Mouse (Mus musculus) spleen, postnatal 14 days (tissue): Measurements from ENCODE around the gene Slc25a22.

Experiments used
- DNase-seq, 2 experiments: peaks; one replicate each; pipeline ENCODE4 v3.0.0; 2021 to 2022; ENCODE audit warnings: low spot score in 2 of 2

Gene Slc25a22

DNA sequence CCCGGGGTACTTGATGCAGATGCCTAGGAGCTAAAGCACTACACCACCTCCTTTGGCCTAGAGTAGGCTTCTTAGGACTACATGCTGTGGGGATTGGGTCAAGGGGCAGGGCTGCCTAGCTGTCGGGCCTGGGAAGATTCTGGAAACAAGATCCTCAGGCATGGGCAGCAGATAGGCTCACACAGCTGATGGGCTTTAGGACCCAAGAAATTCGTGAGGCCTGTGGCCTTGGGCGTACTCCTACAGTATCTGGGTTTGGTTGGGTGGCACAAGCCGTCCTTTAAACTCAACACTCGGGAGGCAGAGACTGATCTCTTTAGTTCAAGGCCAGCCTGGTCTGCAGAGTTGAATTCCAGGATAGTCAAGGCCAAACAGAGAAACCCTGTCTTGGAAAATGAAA is 34.5 kb upstream of the Slc25a22 start:
- no peak for DNase-seq

DNA sequence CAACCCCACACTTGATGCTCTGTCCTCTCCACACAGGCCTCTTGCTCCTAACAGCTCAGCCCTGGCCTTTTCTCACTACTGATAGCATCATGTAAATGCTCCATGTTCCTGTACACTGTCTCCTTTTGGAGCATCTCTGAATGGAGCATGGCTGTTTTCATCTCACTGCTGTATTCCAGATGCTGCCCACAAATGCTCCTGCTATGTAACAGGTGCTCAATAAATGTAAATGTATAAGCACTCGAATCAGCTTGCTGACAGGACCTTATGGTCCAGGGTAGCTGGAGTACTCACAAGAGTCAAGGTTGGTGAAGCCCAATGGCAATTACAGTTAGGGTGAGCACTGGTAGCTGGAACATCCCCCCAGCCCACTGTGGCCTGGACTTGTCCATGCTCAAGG is 33.5 kb upstream of the Slc25a22 start:
- no peak for DNase-seq

DNA sequence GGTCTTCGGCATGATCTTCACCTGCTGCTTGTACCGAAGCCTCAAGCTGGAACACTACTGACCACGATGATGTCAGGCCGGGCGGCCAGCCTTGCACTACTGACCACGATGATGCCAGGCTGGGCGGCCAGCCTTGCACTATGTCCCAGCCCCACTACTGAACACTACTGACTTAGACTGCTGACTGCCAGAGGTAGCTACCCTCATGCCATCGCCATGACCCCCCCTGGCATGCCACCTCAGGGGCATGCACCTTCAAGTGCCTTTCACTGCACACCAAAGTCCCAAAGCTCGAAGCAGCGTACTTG is 32.9 kb upstream of the Slc25a22 start:
- no peak for DNase-seq

DNA sequence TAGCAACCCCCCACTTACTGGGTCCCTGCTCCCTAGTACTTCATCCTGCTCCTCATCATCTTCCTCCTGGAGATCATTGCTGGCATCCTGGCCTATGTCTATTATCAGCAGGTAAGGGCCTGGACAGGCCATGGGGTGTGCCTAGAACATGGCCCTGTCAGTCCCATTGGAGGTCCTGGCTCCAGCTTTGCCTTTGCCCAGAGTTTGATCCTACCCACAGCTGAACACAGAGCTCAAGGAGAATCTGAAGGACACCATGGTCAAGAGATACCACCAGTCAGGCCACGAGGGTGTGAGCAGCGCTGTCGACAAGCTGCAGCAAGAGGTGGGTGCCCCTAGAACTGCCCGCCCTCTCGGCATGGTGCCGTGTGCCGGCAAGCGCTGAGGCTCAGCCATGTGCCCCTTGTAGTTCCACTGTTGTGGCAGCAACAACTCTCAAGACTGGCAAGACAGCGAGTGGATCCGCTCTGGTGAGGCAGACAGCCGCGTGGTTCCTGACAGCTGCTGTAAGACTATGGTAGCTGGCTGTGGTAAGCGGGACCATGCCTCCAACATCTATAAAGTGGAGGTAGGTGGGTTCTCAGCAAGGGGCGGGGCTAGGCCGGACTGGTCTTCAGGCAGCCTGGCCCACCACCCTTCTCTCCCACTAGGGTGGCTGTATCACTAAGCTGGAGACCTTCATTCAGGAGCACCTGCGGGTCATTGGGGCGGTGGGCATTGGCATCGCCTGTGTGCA is 32.4 kb upstream of the Slc25a22 start:
- DNase-seq, result no peak

DNA sequence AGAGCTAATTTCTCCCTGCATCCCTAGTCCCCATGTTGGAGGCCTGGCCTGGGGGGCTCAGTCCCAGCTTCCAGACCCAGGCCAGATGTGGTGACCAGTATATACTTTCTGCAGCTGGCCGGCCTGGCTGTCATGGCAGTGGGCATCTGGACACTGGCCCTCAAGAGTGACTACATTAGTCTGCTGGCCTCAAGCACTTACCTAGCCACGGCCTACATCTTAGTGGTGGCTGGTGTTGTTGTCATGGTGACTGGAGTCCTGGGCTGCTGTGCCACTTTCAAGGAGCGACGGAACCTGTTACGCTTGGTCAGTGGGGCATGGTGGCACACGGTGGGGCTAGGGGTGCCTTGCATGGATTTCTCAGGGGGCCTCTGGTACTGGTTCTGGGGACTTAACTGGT is 31.7 kb upstream of the Slc25a22 start:
- no peak for DNase-seq

DNA sequence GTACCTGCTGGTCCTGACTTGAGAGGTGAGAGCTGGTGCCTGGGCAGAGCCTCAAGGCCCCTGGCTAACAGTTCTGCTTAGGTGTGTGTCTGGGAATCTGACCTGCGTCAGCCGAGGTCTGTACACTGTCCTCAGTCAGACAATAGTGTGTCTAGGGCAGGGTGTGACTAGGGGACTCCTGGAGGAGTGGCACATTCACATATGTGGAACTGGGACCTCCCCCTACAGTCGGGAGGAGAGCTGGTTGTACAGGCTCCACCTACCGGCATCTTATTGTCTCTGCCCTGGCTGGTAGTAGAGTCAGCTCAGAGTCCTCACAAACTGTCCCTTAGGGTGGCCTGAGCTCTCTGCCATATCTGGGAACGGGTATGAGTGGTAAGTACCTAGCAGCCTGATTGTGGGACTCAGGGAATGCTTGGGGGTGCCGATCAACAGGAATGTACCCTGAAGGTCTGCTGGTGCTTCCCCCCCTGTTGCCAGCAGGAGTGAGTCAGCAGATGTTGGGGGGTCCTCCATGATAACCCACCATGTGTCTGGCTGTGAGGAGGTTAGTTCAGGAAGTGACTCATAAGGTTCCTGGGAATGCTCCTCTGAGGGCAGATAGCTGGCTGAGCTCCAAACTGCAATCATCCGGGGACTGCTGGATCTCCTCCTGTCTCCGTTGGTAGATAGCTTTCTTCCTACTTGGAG is 31.0 kb upstream of the Slc25a22 start:
- peak in 1 of 2 experiments; percentile 51 for DNase-seq

DNA sequence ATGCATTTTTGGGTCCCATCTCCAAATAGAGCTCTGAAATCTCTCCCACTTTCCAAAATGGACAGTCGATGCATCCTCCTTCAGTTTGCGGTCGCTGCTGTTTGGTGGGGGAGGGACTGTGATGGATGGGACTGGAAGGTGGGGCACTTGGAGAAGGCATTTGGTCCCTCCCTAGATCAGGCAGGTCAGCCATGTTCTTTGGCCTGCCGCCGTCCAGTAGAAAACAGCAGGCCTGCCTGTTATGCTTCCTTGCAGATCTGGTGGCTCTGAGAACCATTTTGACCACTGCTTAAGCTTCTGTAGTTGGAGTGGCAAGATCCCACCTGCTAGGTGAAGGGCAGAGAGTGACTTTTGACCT is 30.5 kb upstream of the Slc25a22 start:
- DNase-seq, result no peak

DNA sequence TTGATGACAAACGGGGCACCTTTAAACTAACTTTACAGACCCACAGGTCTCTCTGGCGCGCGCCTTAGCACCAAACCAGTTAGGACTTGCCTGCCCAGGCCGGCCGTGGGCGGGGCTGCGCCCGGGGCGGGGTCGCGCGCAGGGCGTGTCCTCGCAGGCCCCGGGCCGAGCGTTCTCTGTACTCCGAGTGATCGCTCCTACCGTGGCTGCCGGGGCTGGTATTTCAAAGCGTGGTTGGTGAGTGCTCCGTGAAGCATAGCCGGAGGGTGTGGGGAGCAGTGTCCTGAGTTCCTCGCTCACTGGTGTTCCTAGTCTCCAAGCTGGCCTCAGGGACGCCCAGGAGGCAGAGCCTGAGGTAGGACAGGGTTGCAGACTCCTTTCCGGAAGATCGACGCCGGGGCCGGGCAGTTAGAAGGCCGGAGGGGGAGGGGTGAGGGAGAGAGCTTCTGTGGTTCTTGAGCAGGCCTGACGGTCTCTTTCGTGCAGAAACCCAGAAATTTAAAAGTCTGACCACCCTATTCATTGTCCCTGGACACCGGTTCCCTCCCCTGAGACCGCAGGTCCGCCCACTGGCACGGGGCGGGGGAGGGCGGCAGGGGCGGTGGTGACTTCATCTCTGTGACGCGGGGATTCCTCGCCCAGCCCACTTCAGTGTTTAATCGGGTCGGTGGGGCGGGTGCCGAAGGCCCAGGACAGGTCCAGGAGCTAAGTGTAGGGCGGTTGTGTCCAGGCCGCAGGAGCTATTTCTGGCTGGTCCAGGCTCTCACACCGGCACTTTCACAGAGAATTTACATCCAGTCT is 29.7 kb upstream of the Slc25a22 start, which contains the start of gene Cd151:
Gene Cd151, plus strand, starts transcription at position 163 of the 801 bp plus-strand sequence.
- DNase-seq, result peak; percentile 82 to 85

DNA sequence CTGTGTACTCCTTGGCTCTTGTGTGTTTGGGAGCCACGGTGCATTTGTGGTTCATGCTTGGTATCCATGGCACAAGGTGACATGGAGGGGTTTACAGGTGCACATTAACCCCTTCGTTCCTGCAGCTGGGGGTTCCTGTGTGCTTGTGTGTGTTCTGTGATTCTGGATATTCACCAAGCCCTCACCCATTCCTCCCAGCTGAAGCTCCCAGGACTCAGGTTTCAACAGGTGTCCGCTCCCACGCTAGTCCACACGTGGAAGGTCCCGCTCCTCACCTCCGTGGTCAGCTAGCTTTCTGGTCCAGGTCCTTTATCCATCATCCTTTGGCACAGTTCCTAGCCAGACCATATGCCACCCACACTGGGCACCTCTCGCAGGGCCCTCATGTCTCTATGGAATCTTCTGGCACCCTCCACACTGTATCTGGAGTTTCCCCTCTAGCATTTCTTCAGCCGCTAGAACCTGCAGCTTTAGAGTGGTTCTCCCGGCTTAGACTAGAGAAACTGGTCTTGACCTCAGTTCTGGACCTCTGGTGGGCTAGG is 29.0 kb upstream of the Slc25a22 start:
- DNase-seq, result no peak

DNA sequence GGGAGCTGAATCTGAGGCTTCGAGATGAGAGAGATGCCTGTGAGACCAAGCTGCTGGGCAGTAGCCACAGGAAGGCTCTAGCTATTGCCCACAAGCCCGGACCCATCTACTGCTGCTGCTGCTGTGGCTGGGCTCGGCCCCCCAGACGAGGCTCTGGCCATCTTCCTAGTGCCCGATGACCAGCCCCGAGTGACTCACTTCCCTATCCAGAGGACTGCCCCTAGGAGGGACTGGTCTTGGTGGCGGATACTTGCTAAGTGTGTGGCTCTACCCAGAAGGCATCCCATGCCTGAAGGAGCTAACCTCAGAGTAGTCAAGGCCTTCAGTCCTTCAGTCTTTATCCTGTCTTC is 28.3 kb upstream of the Slc25a22 start:
- no peak for DNase-seq

DNA sequence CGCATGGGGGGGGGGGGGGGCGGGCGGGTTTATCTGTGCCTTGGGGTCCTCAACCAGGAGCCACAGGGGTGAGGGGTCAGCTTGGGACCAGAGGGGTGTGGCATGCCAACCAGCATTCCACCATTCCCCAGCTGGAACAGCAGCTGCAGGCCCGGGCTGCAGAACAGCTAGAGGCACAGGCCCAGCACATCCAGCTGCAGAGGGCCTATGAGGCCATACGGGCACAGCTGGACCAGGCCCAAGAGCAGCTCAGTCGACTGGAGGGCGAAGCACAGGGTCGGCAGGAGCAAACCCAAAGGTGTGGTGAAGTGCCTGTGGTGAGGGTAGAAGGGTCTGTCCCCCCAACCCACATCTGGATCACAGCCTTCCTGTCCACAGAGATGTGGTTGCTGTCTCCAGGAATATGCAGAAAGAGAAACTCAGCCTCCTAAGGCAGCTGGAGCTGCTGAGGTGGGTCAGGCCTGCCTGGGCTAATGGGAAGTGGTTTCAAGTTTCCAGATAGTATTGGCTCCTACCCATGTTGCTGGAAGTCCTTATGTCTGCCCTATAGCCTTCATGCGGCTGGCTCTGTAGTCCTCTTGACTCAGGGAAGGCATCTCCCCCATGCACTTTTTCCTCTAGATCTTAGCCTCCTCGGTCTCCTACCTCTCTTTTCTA is 27.8 kb upstream of the Slc25a22 start:
- DNase-seq, result no peak

DNA sequence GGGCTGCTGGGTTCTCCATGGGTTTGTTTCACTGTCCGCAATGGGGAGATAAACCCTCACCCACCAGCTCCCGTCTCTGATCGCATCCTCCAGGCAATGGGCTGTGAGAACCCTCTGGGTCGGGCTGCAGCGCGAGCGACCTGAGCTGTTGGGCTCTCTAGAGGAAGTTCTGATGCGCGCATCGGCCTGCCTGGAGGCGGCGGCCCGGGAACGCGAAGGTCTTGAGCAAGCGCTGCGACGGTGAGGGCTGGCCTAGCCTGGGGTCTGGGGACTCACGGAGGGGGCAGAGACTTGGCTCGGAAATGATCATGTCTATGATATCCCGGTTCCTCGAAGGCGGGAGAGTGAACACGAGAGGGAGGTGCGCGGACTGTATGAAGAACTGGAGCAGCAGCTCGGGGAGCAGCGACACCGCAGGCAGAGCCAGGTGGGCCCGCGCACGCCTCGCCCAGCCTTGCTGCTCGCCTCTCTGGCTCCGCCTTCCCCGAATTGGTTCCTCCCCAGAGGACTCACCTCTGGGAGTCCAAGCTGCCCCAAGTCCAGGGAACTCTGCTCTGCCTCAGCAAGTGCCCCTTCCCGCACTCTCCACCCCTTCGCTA is 27.0 kb upstream of the Slc25a22 start:
- DNase-seq, result peak in 1 of 2 experiments; percentile 15

DNA sequence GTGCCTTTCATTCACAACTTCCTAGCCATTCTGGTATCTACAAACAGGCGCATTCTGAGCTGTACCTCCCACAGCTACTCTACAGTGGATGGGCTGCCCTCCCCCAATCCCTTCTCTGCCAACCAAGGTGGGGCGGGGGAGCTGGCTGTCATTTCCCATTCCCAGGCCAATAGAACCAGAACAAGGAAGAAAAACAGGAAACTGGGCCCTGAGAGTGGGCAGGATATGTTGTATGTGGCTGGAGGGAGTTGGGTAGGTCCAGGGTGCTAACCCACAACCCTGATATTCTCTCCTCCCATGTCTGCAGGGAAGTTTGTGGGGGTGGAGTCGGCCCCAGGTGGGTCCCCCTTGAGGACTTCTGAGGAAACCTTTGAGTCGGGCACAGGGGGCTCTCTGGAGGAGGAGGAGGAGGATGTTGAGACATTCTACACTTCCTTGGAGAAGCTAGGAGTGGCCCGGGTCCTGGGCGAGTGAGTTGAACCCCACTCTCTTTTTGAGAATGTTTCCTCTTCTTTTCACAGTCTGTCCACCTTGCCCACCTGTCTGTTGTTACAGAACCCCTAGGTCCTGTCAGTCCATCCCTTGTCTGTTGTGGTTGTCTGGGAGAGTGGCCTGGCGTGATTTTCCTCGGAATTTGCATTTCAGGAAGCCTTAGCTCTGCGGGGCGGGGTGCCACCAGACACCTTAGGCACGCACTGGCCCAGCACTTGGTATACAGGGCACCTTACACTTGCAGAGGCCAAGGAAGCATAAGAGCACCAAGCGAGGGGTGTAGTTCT is 26.3 kb upstream of the Slc25a22 start:
- no peak for DNase-seq

DNA sequence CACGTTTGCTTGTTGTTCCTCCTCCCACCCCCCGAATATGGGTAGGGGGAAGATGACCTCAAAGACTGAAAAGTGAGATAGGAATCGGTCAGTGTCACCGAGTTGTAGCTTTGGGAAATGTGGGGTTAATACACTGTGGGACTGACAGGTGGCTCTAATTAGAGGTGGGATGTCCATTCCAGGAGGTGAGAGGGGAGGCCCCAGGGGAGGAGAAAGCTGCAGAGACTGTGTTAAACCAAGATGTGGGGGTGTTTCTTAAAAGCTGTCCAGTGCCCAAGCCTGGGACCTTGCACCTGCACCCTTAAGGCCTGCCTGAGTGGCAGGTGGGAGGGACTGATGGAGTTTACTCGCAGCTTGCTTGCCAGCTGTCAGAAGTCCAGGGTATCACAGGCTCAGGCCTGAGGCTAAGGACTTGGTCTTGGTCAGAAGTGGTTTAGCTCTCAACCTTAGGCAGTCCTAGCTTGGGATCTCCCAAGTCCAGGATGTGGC is 24.7 kb upstream of the Slc25a22 start:
- no peak for DNase-seq

DNA sequence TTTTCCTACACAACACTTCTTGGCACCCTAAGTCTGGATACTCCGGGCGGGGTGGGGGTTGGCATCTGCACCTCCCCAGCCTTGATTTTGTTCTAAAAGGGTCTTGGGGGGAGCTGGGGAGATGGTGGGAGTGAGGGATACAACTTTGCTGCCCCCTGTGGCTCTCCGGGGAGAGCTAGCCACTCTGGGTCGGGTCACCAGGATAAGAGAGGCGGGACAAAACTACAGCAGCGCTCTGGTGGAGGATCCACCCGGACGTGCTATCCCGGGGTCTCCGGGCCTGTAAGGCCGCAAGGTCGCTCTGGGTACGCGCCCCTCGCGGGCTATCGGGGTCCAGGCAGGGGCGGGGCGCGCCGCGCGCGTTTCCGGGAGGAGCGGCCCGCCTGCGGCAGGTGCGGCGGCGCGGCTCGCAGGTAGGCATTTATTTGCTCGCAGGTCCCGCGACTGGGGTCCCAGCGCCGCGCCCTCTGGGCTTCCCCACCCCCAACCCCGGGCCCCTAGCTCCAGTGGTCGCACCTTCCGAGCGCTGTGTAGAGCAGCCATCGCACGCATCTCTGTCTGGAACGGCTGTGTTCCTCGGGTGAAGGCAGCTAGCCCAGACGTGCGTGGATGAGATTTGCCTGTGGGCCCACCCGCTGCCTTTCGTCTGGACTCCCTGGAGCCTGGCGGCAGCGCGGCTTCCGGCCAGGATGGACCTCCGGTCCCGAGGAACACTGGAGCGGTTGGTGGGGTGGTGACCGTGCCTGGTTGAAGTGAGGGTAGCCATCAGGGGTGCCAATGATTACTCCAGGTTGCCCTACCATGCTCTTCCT is 24.0 kb upstream of the Slc25a22 start:
- DNase-seq, result no peak

DNA sequence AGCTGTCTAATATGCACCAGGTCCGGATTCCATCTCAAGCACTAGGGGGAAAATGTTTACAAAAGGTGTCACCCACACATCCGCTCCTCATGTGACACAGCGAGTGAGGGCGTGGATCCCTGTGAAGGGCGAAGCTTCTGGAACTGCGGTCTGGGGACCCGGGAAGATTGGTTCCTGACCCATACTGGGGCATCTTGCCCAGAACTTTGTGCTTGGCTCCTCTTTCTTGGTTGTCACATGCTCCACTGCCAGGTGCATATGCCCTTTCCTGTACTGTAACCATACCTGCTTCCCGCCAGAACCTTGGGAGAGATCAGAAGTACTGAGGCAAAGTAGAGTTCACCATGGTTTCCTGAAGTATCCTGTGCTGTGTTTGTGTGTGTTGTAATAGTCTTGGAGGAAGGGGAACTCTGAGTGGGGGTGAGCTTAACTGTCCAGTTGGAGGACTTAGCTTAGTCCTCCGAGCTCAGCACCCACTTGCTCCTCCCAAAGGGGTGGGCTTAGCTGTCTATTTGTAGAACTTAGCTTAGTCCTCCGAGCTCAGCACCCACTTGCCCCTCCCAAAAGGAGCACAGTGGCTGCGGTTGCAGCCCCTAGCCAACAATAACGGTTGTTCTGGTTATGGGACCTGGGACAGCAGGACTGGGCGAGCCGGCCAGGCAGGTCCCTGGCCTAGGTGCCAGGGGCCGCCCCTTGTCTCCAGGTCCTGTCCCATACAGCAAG is 22.9 kb upstream of the Slc25a22 start, which contains the start of gene Cracr2b:
Gene Cracr2b, plus strand, starts transcription at position 704 of the 723 bp plus-strand sequence.
- no peak for DNase-seq

DNA sequence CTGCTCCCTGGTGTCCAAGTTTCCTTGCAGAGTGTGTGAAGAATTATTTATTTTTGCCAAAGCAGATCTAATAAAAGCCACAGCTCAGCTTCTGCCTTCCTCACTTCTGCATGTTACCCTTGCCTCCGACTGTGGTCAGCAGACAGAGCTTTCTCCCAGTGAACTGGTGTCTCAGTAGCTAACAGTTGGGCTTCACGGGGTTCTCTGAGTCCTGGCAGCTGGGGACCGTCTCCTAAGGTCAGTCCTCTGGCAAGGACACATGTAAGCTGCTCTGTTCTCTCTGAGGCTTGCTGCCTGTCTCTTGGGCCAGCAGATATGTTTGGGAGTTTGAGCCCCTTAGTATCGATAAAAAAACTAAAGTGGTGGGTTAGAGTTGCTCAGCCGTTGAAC is 22.3 kb upstream of the Slc25a22 start:
- DNase-seq, result no peak

DNA sequence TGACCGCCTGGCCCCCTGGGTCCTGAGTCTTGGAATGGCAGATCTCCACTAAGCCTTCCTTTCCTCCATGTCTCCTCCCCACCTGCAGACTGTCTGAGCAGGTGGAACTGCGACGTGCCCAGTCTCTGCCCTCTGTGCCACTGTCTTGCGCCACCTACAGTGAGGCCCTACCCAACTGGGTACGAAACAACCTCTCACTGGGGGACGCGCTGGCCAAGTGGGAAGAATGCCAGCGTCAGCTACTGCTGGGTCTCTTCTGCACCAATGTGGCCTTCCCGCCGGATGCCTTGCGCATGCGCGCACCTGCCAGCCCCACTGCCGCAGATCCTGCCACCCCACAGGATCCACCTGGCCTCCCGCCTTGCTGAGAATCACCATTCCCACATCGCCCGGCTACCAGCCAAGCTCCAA is 21.6 kb upstream of the Slc25a22 start:
- DNase-seq, result no peak

DNA sequence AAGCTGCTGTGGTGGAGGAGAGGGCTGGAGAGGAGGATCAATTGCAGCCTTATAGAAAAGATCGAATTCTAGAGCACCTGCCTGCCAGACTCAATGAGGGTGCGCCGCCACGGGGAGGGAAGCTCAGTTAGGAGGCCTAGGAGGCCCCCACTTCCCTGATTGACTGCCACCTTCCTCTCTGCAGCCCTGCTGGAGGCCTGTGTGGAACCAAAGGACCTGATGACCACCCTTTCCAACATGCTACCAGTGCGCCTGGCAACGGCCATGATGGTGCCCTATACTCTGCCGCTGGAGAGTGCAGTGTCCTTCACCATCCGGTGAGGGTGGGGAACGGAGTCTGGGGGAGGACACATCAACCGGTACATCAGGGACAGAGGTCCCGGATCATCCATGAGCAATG is 21.0 kb upstream of the Slc25a22 start:
- DNase-seq, result no peak
